Mouse (Mus musculus) hindlimb bud, embryonic 11.5 days (tissue): ENCODE data around the gene Ptprr.

Experiments used
- DNase-seq: peaks from one replicate; pipeline ENCODE4 v3.0.0-alpha.2; 2012; ENCODE audit warnings: low read depth, low spot score; ENCODE audit errors: extremely low spot score

The Ptprr gene

GRCm38 (mm10) chr10:116264521-116264920 lies 246.5 kb downstream of the Ptprr start:
- DNase-seq = no peak

- no peak for DNase-seq
Observed at GRCm38 (mm10) chr10:116266561-116267433, 248.8 kb downstream of the Ptprr start.

GRCm38 (mm10) chr10:116267434-116267822 lies 249.4 kb downstream of the Ptprr start:
- no peak for DNase-seq

- no peak for DNase-seq
Observed at GRCm38 (mm10) chr10:116268343-116268742, 250.3 kb downstream of the Ptprr start.

- no peak for DNase-seq
Observed at GRCm38 (mm10) chr10:116270646-116271469, 252.8 kb downstream of the Ptprr start.

GRCm38 (mm10) chr10:116271470-116271915 lies 253.5 kb downstream of the Ptprr start:
- no peak for DNase-seq

- DNase-seq = no peak
Observed at GRCm38 (mm10) chr10:116272156-116272555, 254.1 kb downstream of the Ptprr start.

- no peak for DNase-seq
Observed at GRCm38 (mm10) chr10:116275280-116275679, 257.3 kb downstream of the Ptprr start, which contains the start of gene Ptprb. TSS of gene Ptprb (plus strand) at chr10:116275523.

- no peak for DNase-seq
Observed at GRCm38 (mm10) chr10:116286697-116287344, 268.8 kb downstream of the Ptprr start.

GRCm38 (mm10) chr10:116288130-116288529 lies 270.1 kb downstream of the Ptprr start:
- DNase-seq = no peak

- DNase-seq = no peak
Observed at GRCm38 (mm10) chr10:116290483-116290882, 272.5 kb downstream of the Ptprr start.

GRCm38 (mm10) chr10:116291153-116291755 lies 273.2 kb downstream of the Ptprr start:
- no peak for DNase-seq

- DNase-seq = no peak
Observed at GRCm38 (mm10) chr10:116296439-116296838, 278.4 kb downstream of the Ptprr start.

GRCm38 (mm10) chr10:116297854-116298253 lies 279.8 kb downstream of the Ptprr start:
- DNase-seq = no peak

GRCm38 (mm10) chr10:116300824-116301223 lies 282.8 kb downstream of the Ptprr start:
- no peak for DNase-seq

- no peak for DNase-seq
Observed at GRCm38 (mm10) chr10:116301258-116301657, 283.2 kb downstream of the Ptprr start.

- DNase-seq = no peak
Observed at GRCm38 (mm10) chr10:116304355-116304754, 286.3 kb downstream of the Ptprr start.

- no peak for DNase-seq
Observed at GRCm38 (mm10) chr10:116309460-116309859, 291.4 kb downstream of the Ptprr start.

GRCm38 (mm10) chr10:116310516-116311210 lies 292.6 kb downstream of the Ptprr start:
- DNase-seq = no peak

GRCm38 (mm10) chr10:116319246-116319645 lies 301.2 kb downstream of the Ptprr start:
- peak; percentile 71 for DNase-seq
